Mouse (Mus musculus): ENCODE measurements around the gene C1rl. TPM values are rescaled to one million over a fixed set of nuclear protein-coding genes. Genes with fewer than 3 reads are reported as not detected.
"Not testable (repeated sequence)": the region's sequence is repeated elsewhere in the genome, so short reads cannot be mapped to it uniquely, and the experiment has no call there.

Gene C1rl
- polyA plus RNA-seq, 1 experiment from 2014 or later: 0.23 TPM

GRCm38 (mm10) chr6:124508292-124508691 lies 15.4 kb downstream of the C1rl start:
- Histone ChIP-seq H3K36me3 (ENCODE audit: control insufficient read depth, insufficient read depth, low read length) (no peaks in the 10 kb centered on the region), H3K4me2 (no peak overlapping the region), H3K27ac (ENCODE audit: low read depth, low read length) (no peak overlapping the region), H3K27me3 (ENCODE audit: control insufficient read depth, insufficient read depth, low read length) (no peaks in the 10 kb centered on the region), H3K4me1 (ENCODE audit: control insufficient read depth, insufficient read depth, low read length) (no peaks in the 10 kb centered on the region), H3K9ac (ENCODE audit: low read length) (no peak overlapping the region), H3K4me3 (ENCODE audit: low read depth, low read length) (no peak overlapping the region), H3K9me3 (ENCODE audit: control insufficient read depth, low read length) (no peaks in the 10 kb centered on the region)
- DNase-seq (ENCODE audit: low spot score, missing footprints) (no peak), ATAC-seq (ENCODE audit: low FRiP score) (no peak)
- WGBS: 83% methylated on average over 10 of the region's 10 CpGs

- H3K27me3 ChIP-seq (ENCODE audit: control insufficient read depth, insufficient read depth, low read length); H3K9ac ChIP-seq (ENCODE audit: low read length); H3K27ac ChIP-seq (ENCODE audit: low read depth, low read length); DNase-seq (ENCODE audit: low spot score, missing footprints); ATAC-seq (ENCODE audit: low FRiP score); H3K4me1 ChIP-seq (ENCODE audit: control insufficient read depth, insufficient read depth, low read length); H3K36me3 ChIP-seq (ENCODE audit: control insufficient read depth, insufficient read depth, low read length); H3K9me3 ChIP-seq (ENCODE audit: control insufficient read depth, low read length); H3K4me3 ChIP-seq (ENCODE audit: low read depth, low read length); H3K4me2 ChIP-seq: not testable (repeated sequence)
- WGBS: 87% methylated on average over 5 of the region's 5 CpGs
Measured at GRCm38 (mm10) chr6:124509192-124509591, 16.3 kb downstream of the C1rl start.

GRCm38 (mm10) chr6:124511936-124512335 lies 19.0 kb downstream of the C1rl start:
- H3K27me3 ChIP-seq (ENCODE audit: control insufficient read depth, insufficient read depth, low read length): no peaks in the 10 kb centered on the region
- no peaks in the 10 kb centered on the region for H3K36me3 ChIP-seq (ENCODE audit: control insufficient read depth, insufficient read depth, low read length)
- no peak for ATAC-seq (ENCODE audit: low FRiP score)
- WGBS: 68% methylated on average over 6 of the region's 6 CpGs
- H3K9me3 ChIP-seq (ENCODE audit: control insufficient read depth, low read length): no peaks in the 10 kb centered on the region
- H3K9ac ChIP-seq (ENCODE audit: low read length): no peak overlapping the region
- H3K4me2 ChIP-seq: no peak overlapping the region
- no peaks in the 10 kb centered on the region for H3K4me1 ChIP-seq (ENCODE audit: control insufficient read depth, insufficient read depth, low read length)
- no peak overlapping the region for H3K27ac ChIP-seq (ENCODE audit: low read depth, low read length)
- no peak overlapping the region for H3K4me3 ChIP-seq (ENCODE audit: low read depth, low read length)
- no peak for DNase-seq (ENCODE audit: low spot score, missing footprints)

DNA sequence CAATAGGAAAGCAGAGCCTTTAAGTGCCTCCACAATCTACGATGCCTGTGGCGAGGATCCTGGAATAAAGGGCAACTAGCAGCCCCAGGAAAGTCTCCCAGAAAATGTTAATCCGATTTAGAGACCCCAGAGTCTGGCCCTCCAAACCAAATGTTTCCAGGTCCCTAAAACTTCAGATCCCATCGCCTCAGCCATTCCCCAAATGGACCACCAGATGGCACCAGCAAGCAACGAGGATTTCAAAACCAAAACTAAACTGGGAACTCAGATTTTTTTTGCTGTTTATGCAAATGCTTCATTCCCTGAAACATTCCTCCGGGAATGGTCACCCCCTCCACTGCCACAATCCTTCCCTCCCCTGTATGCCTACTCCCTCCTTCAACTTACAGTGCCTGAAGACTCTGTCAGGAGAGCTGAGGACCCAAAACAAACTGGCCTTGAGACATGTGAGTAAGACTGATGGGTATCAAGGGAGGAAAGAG lies 19.5 kb downstream of the C1rl start, which contains the start of gene C1ra:
Gene C1ra, plus strand, starts transcription at position 51 of the 482 bp plus-strand sequence.
- Histone ChIP-seq H3K36me3 (ENCODE audit: control insufficient read depth, insufficient read depth, low read length) (no peaks in the 10 kb centered on the region), H3K4me2 (no peak within 1 kb of the TSS), H3K27me3 (ENCODE audit: control insufficient read depth, insufficient read depth, low read length) (no peaks in the 10 kb centered on the region), H3K4me3 (ENCODE audit: low read depth, low read length) (no peak within 1 kb of the TSS), H3K9me3 (ENCODE audit: control insufficient read depth, low read length) (no peaks in the 10 kb centered on the region), H3K27ac (ENCODE audit: low read depth, low read length) (no peak within 1 kb of the TSS), H3K4me1 (ENCODE audit: control insufficient read depth, insufficient read depth, low read length) (no peaks in the 10 kb centered on the region), H3K9ac (ENCODE audit: low read length) (no peak within 1 kb of the TSS)
- 0 out of 2 replicates have a peak, but pooled peaks have one; percentile 35 for ATAC-seq (ENCODE audit: low FRiP score)
- DNase-seq (ENCODE audit: low spot score, missing footprints): peak; percentile 91
- 12% methylated on average over 6 of the region's 6 CpGs for WGBS

DNA sequence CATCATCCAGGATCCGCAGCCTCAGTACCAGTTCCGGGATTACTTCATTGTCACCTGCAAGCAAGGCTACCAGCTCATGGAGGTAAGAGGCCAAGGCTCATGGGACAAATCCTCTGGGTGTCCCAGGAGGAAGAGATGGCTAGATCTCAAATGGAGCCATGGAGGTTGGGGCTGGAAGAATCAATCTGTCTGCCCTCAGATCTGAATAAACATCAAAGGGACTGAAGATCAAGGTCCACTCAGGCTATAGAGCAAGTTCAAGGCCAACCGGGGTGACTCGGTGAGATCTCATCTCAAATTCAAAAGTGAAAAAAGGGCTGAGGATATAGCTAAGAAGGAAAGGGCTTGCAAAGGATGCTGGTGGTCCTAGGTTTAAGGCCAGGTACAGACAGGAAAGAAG lies 24.8 kb downstream of the C1rl start:
- 94% methylated on average over 4 of the region's 4 CpGs for WGBS
- not testable (repeated sequence) for H3K27ac ChIP-seq (ENCODE audit: low read depth, low read length); H3K27me3 ChIP-seq (ENCODE audit: control insufficient read depth, insufficient read depth, low read length); H3K9ac ChIP-seq (ENCODE audit: low read length); H3K4me3 ChIP-seq (ENCODE audit: low read depth, low read length); H3K36me3 ChIP-seq (ENCODE audit: control insufficient read depth, insufficient read depth, low read length); H3K4me2 ChIP-seq; ATAC-seq (ENCODE audit: low FRiP score); H3K9me3 ChIP-seq (ENCODE audit: control insufficient read depth, low read length); H3K4me1 ChIP-seq (ENCODE audit: control insufficient read depth, insufficient read depth, low read length); DNase-seq (ENCODE audit: low spot score, missing footprints)

GRCm38 (mm10) chr6:124522082-124522481 lies 29.2 kb downstream of the C1rl start:
- H3K4me1 ChIP-seq (ENCODE audit: control insufficient read depth, insufficient read depth, low read length); DNase-seq (ENCODE audit: low spot score, missing footprints); H3K4me3 ChIP-seq (ENCODE audit: low read depth, low read length); H3K27me3 ChIP-seq (ENCODE audit: control insufficient read depth, insufficient read depth, low read length); H3K36me3 ChIP-seq (ENCODE audit: control insufficient read depth, insufficient read depth, low read length); H3K4me2 ChIP-seq; ATAC-seq (ENCODE audit: low FRiP score); H3K9me3 ChIP-seq (ENCODE audit: control insufficient read depth, low read length); H3K9ac ChIP-seq (ENCODE audit: low read length); H3K27ac ChIP-seq (ENCODE audit: low read depth, low read length): not testable (repeated sequence)
- 84% methylated on average over 6 of the region's 7 CpGs for WGBS

DNA sequence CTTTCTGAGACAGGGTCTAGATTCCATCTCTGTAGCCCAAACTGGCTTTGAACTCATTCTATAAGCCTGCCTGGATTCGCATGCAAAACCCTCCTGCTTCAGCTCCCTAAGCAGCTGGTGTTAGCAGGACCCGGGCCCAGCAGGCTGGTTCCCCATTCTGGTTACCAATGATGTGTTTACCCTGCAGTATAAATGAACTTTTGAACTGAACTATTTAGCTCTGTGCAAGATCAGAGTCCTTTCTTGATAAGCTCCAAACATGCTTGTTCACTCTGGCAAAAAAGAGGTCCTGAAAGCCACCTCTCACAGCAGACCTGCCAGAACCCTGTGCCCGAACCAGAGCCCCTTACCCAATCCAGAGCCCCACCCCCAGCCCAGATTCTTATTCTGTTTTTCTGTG lies 35.0 kb downstream of the C1rl start:
- Histone ChIP-seq H3K27me3 (ENCODE audit: control insufficient read depth, insufficient read depth, low read length) (no peaks in the 10 kb centered on the region), H3K4me1 (ENCODE audit: control insufficient read depth, insufficient read depth, low read length) (no peaks in the 10 kb centered on the region), H3K27ac (ENCODE audit: low read depth, low read length) (no peak overlapping the region), H3K4me2 (no peak overlapping the region), H3K4me3 (ENCODE audit: low read depth, low read length) (no peak overlapping the region), H3K36me3 (ENCODE audit: control insufficient read depth, insufficient read depth, low read length) (no peaks in the 10 kb centered on the region), H3K9ac (ENCODE audit: low read length) (no peak overlapping the region), H3K9me3 (ENCODE audit: control insufficient read depth, low read length) (no peaks in the 10 kb centered on the region)
- DNase-seq (ENCODE audit: low spot score, missing footprints) (no peak), ATAC-seq (ENCODE audit: low FRiP score) (no peak)
- WGBS: 82% methylated on average over 3 of the region's 3 CpGs

DNA sequence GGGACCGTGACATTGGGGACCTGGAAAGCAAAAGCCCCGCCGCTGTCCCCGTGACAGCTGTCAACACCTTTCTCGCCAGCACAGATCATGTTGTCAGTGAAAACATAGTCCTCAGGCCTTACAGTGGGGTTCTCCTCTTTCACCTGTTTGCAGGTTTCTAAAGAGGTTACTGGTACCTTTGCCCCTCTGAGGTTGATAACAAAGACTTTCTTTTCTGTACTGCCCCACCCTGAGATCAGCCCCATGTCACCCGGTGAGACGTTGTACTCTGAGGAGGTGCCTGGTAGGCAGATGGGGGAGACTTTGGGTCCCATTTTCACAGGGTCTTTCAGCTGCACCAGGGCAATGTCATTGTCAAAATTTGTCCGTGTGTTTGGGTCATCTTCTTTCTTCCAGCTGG lies 38.2 kb downstream of the C1rl start:
- no peaks in the 10 kb centered on the region for H3K9me3 ChIP-seq (ENCODE audit: control insufficient read depth, low read length)
- DNase-seq (ENCODE audit: low spot score, missing footprints): no peak
- no peaks in the 10 kb centered on the region for H3K36me3 ChIP-seq (ENCODE audit: control insufficient read depth, insufficient read depth, low read length)
- H3K4me1 ChIP-seq (ENCODE audit: control insufficient read depth, insufficient read depth, low read length): no peaks in the 10 kb centered on the region
- H3K9ac ChIP-seq (ENCODE audit: low read length): no peak overlapping the region
- H3K27me3 ChIP-seq (ENCODE audit: control insufficient read depth, insufficient read depth, low read length): no peaks in the 10 kb centered on the region
- no peak for ATAC-seq (ENCODE audit: low FRiP score)
- no peak overlapping the region for H3K4me3 ChIP-seq (ENCODE audit: low read depth, low read length)
- H3K27ac ChIP-seq (ENCODE audit: low read depth, low read length): no peak overlapping the region
- 89% methylated on average over 8 of the region's 8 CpGs for WGBS
- H3K4me2 ChIP-seq: no peak overlapping the region

DNA sequence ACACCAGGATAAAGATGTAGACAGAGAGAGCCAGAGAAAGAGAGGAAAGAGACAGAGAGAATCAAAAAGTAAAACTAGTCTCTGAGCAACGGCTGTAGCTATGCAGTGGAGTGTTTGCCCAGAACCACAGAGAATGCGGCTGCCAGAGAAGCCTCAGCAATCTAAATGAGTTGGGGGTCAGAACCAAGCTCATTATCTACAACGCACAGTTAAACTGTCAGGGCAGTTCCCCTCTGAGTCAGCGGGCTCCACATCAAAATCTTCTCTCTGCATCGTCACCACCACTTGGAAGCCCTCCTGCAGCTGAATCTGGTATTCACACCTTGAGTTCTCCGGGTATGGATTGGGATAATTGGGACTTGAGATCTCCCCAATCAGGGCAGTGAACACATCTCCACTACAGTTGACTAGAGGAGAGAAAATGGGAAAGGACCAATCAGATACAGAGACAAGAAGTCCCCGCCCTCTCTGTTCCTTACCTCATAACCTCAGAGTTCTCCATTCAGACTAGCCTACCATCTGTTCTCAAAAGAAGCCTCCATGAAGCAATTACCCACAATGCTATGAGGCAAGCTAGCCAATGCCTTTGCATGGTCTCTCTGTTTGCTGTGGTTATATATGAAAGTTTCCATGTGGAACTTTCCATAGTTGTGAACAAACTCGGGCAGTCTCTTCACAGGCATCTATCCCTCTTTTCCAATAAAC lies 43.4 kb downstream of the C1rl start:
- WGBS: 83% methylated on average over 8 of the region's 8 CpGs
- H3K27ac ChIP-seq (ENCODE audit: low read depth, low read length); H3K9ac ChIP-seq (ENCODE audit: low read length); DNase-seq (ENCODE audit: low spot score, missing footprints); H3K4me1 ChIP-seq (ENCODE audit: control insufficient read depth, insufficient read depth, low read length); H3K36me3 ChIP-seq (ENCODE audit: control insufficient read depth, insufficient read depth, low read length); H3K4me3 ChIP-seq (ENCODE audit: low read depth, low read length); H3K4me2 ChIP-seq; H3K27me3 ChIP-seq (ENCODE audit: control insufficient read depth, insufficient read depth, low read length); H3K9me3 ChIP-seq (ENCODE audit: control insufficient read depth, low read length); ATAC-seq (ENCODE audit: low FRiP score): not testable (repeated sequence)
